Mouse (Mus musculus): ENCODE results near the gene C2cd2l. TPM values are rescaled to one million over a fixed set of nuclear protein-coding genes. Genes with fewer than 3 reads are reported as not detected.
"Not testable (repeated sequence)": the region's sequence is repeated elsewhere in the genome, so short reads cannot be mapped to it uniquely, and the experiment has no call there.

Gene C2cd2l
- polyA plus RNA-seq, 1 experiment from 2014 or later: 7.9 TPM

DNA sequence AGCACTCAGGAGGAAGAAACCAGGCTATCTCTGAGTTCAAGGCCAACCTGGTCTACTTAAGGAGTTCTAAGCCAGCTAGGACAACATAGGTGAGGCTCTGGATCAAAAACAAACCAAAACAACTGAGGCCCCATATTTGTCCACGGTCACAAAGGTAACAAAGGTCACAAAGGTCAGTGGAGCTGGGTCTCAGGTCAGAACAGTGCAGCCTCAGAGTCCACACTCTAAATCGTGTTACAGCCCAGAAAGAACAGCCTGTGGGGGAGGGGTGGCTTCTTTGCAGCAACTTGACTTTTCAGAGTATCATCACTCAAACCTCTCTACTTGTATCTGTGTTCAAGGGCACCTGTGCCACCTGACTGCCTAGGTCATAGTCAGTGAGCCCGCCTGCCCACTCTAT is 10.3 kb downstream of the C2cd2l start:
- no peak overlapping the region for H3K4me2 ChIP-seq
- WGBS: 59% methylated on average over 3 of the region's 3 CpGs
- H3K27ac ChIP-seq: no peak overlapping the region
- H3K9ac ChIP-seq: no peak overlapping the region
- H3K36me3 ChIP-seq: peaks cover 17% of the 10 kb centered on the region
- peaks cover 13% of the 10 kb centered on the region for H3K4me1 ChIP-seq
- H3K4me3 ChIP-seq (replicated peaks): no peak overlapping the region
- H3K9me3 ChIP-seq: no peaks in the 10 kb centered on the region
- H3K27me3 ChIP-seq (replicated peaks): no peaks in the 10 kb centered on the region
- no peak for ATAC-seq (ENCODE audit: insufficient read depth, low FRiP score, low read depth)

DNA sequence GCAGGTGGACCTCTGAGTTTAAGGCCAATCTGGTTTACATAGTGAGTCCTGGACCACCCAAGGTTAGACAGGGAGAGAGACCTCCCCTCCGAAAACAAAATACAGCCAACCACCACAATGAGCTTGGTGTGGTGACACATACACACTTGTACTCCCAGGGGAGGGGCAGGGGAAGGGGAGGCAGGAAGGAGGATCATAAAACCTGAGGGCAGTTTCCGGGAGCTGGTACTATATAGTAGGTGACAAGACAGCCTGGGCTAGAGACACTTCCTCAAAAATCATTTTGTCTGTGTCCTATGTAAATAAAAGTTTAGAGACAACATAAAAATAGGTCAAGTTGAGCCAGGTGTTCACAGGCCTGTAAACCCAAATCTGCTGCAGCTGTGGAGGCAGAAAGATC is 12.8 kb downstream of the C2cd2l start:
- H3K27ac ChIP-seq: no peak overlapping the region
- ATAC-seq (ENCODE audit: insufficient read depth, low FRiP score, low read depth): no peak
- H3K36me3 ChIP-seq: peaks cover 2% of the 10 kb centered on the region; the same call in 1 of the 2 replicates
- no peak overlapping the region for H3K4me3 ChIP-seq (replicated peaks)
- WGBS: 73% methylated on average over 2 of the region's 2 CpGs
- H3K9me3 ChIP-seq: no peaks in the 10 kb centered on the region
- no peak overlapping the region for H3K9ac ChIP-seq
- H3K4me1 ChIP-seq: peaks cover 22% of the 10 kb centered on the region
- no peak overlapping the region for H3K4me2 ChIP-seq
- no peaks in the 10 kb centered on the region for H3K27me3 ChIP-seq (replicated peaks)

DNA sequence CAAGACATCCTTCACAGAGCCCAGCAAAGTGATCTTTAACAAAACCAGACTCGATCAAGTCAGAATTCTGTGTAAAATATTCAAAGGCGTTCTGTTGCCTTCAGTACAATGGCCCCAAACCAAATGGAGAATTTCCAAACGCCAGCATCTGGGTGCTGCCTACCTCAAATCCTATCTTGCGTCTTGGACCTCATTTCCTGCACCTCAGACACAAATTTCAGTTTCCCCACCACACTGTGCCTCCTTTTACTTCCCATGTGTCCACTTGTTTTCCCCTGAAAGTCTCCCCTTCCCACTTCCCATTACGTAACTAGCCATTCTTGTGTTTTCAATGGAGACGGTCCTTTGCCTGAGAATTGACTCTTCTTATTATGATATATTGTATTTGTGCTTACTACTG is 13.6 kb downstream of the C2cd2l start:
- no peak overlapping the region for H3K4me2 ChIP-seq
- H3K9me3 ChIP-seq: no peaks in the 10 kb centered on the region
- peaks cover 7% of the 10 kb centered on the region for H3K36me3 ChIP-seq
- 91% methylated on average over 6 of the region's 6 CpGs for whole genome bisulfite sequencing
- no peak overlapping the region for H3K4me3 ChIP-seq (replicated peaks)
- no peaks in the 10 kb centered on the region for H3K27me3 ChIP-seq (replicated peaks)
- ATAC-seq (ENCODE audit: insufficient read depth, low FRiP score, low read depth): no peak
- H3K9ac ChIP-seq: no peak overlapping the region
- peaks cover 22% of the 10 kb centered on the region for H3K4me1 ChIP-seq
- no peak overlapping the region for H3K27ac ChIP-seq

DNA sequence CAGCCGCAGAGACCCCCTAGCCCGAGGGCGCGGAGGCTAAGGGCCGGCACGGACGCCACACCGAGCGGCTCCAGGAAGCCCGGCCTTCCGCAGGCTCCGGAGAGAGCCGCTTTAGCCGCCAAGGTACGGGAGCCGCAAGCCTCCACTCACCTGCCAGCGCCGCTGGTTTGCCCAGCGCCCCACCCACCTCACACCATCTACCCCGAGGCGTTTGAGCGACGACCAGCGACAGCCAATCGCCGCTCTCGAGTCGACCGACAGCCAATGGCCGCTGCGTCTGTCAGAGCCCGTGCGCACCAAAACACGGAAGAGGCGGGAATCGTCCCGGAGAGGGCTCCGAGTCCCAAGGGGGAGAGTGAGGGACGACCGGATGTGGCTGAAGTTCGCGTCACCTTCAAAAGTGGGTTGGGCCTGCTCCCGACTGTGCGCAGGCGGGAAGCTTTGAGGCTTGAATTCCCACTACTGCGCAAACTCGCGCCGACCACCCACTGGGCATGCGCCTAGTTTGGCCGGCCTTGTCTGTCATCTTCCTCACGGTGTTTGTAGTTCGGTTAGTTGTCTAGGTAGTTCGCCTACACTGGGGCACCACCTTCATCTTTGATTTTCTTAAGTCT is 14.5 kb downstream of the C2cd2l start, which contains the start of gene Hinfp:
Gene Hinfp (minus strand): TSS at position 206 of the 614 bp plus-strand sequence.
- peak within 1 kb of the TSS; percentile 100 for H3K4me3 ChIP-seq (replicated peaks)
- peaks cover 14% of the 10 kb centered on the region for H3K36me3 ChIP-seq
- H3K9ac ChIP-seq: peak within 1 kb of the TSS; percentile 75
- H3K27me3 ChIP-seq (replicated peaks): no peaks in the 10 kb centered on the region
- under 1% methylated on average over 54 of the region's 54 CpGs for WGBS
- H3K4me1 ChIP-seq: peaks cover 12% of the 10 kb centered on the region
- no peaks in the 10 kb centered on the region for H3K9me3 ChIP-seq
- H3K27ac ChIP-seq: peak within 1 kb of the TSS; percentile 85
- H3K4me2 ChIP-seq: peak within 1 kb of the TSS; percentile 74
- ATAC-seq (ENCODE audit: insufficient read depth, low FRiP score, low read depth): peak; percentile 99

DNA sequence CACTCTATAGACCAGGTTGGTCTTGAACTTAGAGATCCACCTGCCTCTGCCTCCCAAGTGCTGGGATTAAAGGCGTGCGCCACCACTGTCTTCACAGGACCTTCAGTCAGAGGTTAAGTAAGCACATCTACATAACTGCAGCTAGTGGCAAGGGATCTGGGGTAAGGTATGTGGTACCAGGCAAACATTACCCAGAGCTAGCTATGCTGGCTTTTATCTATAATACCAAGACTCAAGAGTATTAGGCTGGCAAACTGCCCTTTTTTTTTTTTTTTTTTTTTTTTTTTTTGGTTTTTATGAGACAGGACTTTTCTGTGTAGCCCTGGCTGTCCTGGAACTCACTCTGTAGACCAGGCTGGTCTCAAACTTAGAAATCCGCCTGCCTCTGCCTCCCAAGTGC is 20.1 kb downstream of the C2cd2l start:
- not testable (repeated sequence) for H3K9ac ChIP-seq; ATAC-seq (ENCODE audit: insufficient read depth, low FRiP score, low read depth); H3K27me3 ChIP-seq (replicated peaks); H3K4me1 ChIP-seq; H3K4me2 ChIP-seq; H3K27ac ChIP-seq; H3K9me3 ChIP-seq; H3K4me3 ChIP-seq (replicated peaks)
- 93% methylated on average over 3 of the region's 3 CpGs for WGBS
- H3K36me3 ChIP-seq: peaks cover 53% of the 10 kb centered on the region

DNA sequence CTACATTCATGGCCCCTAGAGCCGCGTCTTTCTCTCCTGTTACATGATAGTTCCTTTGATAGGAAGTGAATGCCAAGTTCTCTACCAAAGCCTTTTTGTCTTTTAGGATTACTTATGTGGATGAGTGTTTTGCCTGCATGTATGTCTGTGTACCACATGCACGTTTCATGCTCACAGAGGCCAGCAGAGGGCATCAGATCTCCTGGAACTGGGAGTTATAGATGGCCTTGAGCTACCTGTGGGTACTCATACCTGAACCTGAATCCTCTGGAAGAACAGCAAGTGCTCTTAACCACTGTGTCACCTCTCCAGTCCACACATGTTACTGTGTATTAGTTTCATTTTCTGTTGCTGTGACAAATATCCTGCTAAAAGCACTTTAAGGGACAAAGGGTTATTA is 27.6 kb downstream of the C2cd2l start:
- ATAC-seq (ENCODE audit: insufficient read depth, low FRiP score, low read depth): no peak
- 70% methylated on average over 3 of the region's 3 CpGs for WGBS
- Histone ChIP-seq H3K4me3 (replicated peaks) (no peak overlapping the region), H3K4me1 (peaks cover 16% of the 10 kb centered on the region), H3K27me3 (replicated peaks) (0 out of 2 replicates have a peak, but pooled peaks cover 6% of the 10 kb centered on the region), H3K27ac (no peak overlapping the region), H3K4me2 (no peak overlapping the region), H3K36me3 (peaks cover 46% of the 10 kb centered on the region), H3K9ac (no peak overlapping the region), H3K9me3 (no peaks in the 10 kb centered on the region)

DNA sequence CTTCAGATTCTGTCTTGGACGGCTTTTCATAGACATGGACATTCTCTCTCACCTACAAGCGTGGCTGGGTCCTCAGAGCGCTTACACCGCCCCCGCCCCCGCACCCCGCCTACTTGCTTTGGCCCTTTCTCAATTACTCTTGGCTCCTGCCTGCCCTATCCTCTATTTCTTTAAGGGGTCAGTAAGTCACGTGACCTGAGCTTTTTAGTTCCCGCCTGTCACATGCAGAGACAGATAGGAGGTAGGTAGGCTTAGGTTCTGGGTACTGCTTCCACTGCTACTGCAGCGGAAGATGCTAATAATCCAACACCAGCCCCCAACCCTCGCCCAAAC is 31.2 kb downstream of the C2cd2l start:
- 0 out of 2 replicates have a peak, but pooled peaks have one; percentile 11 for ATAC-seq (ENCODE audit: insufficient read depth, low FRiP score, low read depth)
- peak overlapping the region; percentile 98 for H3K4me2 ChIP-seq
- peaks cover 26% of the 10 kb centered on the region for H3K4me1 ChIP-seq
- H3K9ac ChIP-seq: no peak overlapping the region
- peaks cover 21% of the 10 kb centered on the region for H3K36me3 ChIP-seq
- H3K9me3 ChIP-seq: no peaks in the 10 kb centered on the region
- WGBS: 16% methylated on average over 11 of the region's 11 CpGs
- no peak overlapping the region for H3K27ac ChIP-seq
- H3K4me3 ChIP-seq (replicated peaks): 0 out of 2 replicates have a peak overlapping the region, but pooled peaks have one; percentile 66
- 0 out of 2 replicates have a peak, but pooled peaks cover 10% of the 10 kb centered on the region for H3K27me3 ChIP-seq (replicated peaks)

DNA sequence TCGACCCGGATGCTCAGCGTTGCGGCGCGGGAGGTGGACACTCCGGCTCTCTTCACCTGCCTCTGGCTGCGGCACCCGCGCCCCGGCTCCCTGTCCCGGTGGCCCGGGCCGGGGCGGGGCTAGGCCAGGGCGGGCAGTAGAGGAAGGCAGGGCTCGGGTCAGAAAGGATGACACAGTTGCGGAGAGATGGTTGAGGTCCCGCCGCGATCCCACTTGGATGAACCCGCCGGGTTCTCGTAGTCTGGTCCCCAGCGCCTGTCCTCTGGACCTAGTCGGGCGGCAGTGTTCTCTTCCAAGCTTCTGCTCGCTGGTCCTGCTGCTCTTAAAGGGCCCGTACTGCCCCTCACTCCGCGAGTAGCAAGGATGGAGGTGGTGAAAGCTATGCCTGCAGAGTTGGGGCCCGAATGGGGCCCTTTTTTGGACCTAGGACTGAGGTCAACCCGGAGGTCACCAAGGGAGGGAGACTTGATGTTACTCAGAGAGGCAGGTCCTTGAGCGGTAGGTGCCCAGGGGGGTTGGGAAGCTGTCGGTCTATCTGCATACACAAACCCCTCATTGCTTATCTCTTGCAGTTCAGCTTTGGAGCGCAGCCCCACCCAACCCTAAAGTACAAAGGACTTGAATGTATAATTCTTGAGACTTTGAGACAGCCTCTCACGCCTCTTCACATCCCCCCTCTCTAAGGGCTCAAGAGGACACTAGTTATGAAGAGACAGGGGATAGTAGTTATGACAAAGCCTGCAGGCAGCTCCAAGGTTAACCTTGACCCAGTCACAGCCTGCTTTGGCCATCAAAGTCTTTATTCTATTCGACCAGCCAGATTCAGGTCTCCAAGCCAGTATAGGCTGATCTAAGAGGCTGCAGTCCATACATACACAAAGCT is 31.8 kb downstream of the C2cd2l start, which contains the start of gene Abcg4:
Gene Abcg4 (minus strand): TSS at position 540 of the 883 bp plus-strand sequence.
- under 1% methylated on average over 38 of the region's 38 CpGs for WGBS
- 0 out of 2 replicates have a peak, but pooled peaks cover 10% of the 10 kb centered on the region for H3K27me3 ChIP-seq (replicated peaks)
- peak within 1 kb of the TSS; percentile 42 for H3K9ac ChIP-seq
- H3K9me3 ChIP-seq: no peaks in the 10 kb centered on the region
- H3K36me3 ChIP-seq: peaks cover 15% of the 10 kb centered on the region; the same call in 1 of the 2 replicates
- H3K4me1 ChIP-seq: peaks cover 26% of the 10 kb centered on the region
- peak within 1 kb of the TSS; percentile 98 for H3K4me2 ChIP-seq
- no peak within 1 kb of the TSS for H3K27ac ChIP-seq
- ATAC-seq (ENCODE audit: insufficient read depth, low FRiP score, low read depth): peak; percentile 78
- peak within 1 kb of the TSS; percentile 66 for H3K4me3 ChIP-seq (replicated peaks)

DNA sequence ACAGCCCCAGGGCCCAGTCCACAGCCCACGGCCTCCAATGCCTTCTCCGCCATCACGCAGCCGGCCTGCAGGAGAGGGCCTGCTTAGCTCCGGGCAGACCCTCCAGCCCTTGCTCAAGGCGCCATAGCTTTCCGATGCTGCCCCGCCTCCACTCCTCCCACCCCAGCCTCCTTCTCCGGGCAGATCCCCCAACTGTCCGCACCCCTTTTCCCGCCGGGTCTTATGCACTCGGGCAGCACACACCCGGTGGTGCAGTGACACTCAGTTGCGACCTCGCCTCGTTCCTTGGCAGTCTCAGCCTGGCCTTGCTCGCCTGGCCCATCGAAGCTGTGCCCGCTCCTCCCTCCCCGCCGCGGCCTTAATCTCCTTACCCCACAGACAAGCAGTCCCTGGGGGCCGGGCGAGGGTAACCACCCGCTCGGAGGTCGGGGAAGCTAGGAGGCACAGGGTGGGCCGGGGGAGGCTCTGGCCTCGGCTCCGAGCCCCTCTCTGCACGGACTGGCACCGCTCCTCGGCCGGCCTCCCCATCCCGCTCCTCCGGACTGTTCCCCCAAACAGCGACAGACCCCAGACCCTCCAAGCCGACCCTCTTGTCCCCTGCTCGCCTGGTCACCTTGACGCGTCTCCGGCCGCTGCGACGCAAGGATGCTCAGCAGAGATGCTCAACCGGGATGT is 32.5 kb downstream of the C2cd2l start:
- Histone ChIP-seq H3K4me2 (peak overlapping the region; percentile 98), H3K9me3 (no peaks in the 10 kb centered on the region), H3K27me3 (replicated peaks) (0 out of 2 replicates have a peak, but pooled peaks cover 10% of the 10 kb centered on the region), H3K4me3 (replicated peaks) (peak overlapping the region; percentile 66), H3K36me3 (0 out of 2 replicates have a peak, but pooled peaks cover 7% of the 10 kb centered on the region), H3K9ac (peak overlapping the region; percentile 42), H3K4me1 (peaks cover 26% of the 10 kb centered on the region), H3K27ac (no peak overlapping the region)
- under 1% methylated on average over 46 of the region's 47 CpGs for WGBS
- ATAC-seq (ENCODE audit: insufficient read depth, low FRiP score, low read depth): peak; percentile 23

DNA sequence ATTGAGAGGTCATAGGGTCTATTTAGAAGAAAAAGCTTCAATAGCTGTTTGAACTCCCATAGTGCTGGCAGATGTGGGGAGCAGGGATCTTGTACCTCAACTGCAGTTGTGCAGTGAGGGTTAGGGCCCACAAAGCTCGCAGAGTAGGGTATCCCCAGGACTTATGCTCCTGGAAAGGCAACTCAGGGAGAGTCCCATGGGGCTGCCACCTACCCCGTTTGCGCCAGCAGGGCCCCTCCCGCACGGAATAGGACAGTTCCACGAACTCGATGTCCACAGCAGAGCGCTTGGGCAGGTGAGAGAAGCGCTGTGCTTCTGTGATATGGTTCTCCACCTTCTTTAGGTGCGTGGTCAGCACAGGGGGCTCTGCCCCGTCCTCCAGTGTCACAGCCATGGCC is 33.1 kb downstream of the C2cd2l start:
- WGBS: 16% methylated on average over 11 of the region's 11 CpGs
- 0 out of 2 replicates have a peak, but pooled peaks have one; percentile 1 for ATAC-seq (ENCODE audit: insufficient read depth, low FRiP score, low read depth)
- H3K27me3 ChIP-seq (replicated peaks): 0 out of 2 replicates have a peak, but pooled peaks cover 10% of the 10 kb centered on the region
- H3K4me2 ChIP-seq: peak overlapping the region; percentile 98
- no peak overlapping the region for H3K27ac ChIP-seq
- H3K9ac ChIP-seq: peak overlapping the region; percentile 42; the same call in 1 of the 2 replicates
- H3K4me1 ChIP-seq: peaks cover 26% of the 10 kb centered on the region
- peak overlapping the region; percentile 66 for H3K4me3 ChIP-seq (replicated peaks)
- no peaks in the 10 kb centered on the region for H3K9me3 ChIP-seq
- H3K36me3 ChIP-seq: 0 out of 2 replicates have a peak, but pooled peaks cover 5% of the 10 kb centered on the region

DNA sequence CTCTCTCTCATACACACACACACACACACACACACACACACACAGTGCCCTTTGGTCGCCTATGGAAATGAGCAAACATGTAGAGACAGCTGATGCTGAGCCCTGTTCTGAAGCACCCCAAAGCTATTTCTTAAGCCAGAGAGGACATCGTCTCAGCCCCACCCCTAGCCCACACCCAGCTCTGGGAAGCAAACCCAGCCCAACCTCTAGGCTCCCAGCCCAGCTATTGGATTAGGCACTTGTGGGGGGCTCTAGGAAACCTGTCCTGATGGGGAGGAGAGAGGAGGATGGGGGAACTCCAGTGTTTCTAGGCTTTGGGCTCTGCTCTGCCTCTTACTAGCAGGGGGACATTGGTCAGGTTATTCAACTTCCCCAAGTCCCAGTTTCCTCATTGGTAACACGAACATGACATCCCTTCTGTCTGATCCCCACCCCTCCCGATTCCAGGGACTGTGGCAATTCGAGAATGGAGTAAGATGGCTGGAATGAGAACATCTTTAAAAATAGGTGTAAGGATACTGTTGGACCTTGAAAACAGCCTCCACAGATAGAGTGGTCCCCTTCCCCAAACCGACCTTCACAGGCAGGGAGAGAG is 33.7 kb downstream of the C2cd2l start:
- H3K27me3 ChIP-seq (replicated peaks): 0 out of 2 replicates have a peak, but pooled peaks cover 10% of the 10 kb centered on the region
- H3K9me3 ChIP-seq: no peaks in the 10 kb centered on the region
- H3K9ac ChIP-seq: no peak overlapping the region
- H3K4me1 ChIP-seq: peaks cover 26% of the 10 kb centered on the region
- H3K27ac ChIP-seq: no peak overlapping the region
- H3K4me2 ChIP-seq: peak overlapping the region; percentile 10; the same call in 1 of the 2 replicates
- H3K4me3 ChIP-seq (replicated peaks): peak overlapping the region; percentile 66; the same call in 1 of the 2 replicates
- 0 out of 2 replicates have a peak, but pooled peaks cover 5% of the 10 kb centered on the region for H3K36me3 ChIP-seq
- no peak for ATAC-seq (ENCODE audit: insufficient read depth, low FRiP score, low read depth)
- 19% methylated on average over 6 of the region's 6 CpGs for WGBS
